Mouse (Mus musculus): ENCODE measurements around the gene Acvr2a. TPM values are rescaled to one million over a fixed set of nuclear protein-coding genes. Genes with fewer than 3 reads are reported as not detected.

The Acvr2a gene
- polyA plus RNA-seq (2015; fragmentation: Nextera tagmentation; extraction: Ambion mirVana) = 2.3 and 2.7 TPM in 2 replicates

DNA sequence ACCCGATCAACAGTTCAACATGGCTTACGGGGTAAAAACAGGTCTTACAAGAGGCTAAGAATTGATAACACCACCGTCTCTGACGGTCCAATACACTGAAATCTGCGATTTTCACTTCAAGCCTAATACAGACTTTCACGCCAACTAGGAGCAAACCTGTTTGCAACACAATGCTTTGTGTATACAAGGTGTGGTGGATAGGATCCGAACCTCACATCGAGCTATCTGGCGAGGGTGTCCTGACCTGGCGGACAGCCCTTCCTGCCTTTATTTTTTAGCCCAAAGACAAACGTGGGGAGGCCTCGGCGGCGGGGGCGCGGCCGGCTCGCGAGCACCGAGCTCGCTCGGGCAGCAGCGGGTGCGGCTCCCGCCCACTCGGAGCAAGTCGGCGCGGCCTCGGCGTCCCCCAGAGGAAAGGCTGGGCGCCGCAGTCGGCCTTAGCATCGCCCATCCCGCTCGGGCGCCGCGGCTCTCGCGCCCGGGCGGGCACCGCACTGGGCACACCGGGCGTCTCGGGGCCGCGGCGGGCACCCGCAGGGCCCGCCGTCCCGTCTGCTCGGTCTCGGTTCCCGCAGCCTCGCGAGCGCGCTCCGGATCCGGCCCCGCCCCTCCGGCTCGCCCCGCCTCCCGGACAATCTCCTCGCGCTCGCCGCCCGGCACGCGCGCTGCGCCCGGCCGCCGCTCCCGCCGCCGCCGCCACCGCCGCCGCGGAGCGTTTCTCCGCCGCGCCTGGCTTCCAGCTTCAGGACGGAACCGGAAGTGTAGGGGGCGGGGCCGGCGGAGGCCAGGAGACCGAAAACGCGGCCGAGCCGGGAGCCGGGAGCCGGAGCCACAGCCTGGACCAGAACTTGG is at the start of gene Acvr2a:
Gene Acvr2a, plus strand, starts transcription at position 739 of the 852 bp plus-strand sequence.
- Histone ChIP-seq H3K36me3 (ENCODE audit: control insufficient read depth, insufficient read depth) (no peaks in the 10 kb centered on the region), H3K27ac (ENCODE audit: low read length) (peak within 1 kb of the TSS; percentile 83), H3K4me1 (ENCODE audit: control insufficient read depth, low read depth, low read length) (no peaks in the 10 kb centered on the region; the same call in 1 of the 2 replicates), H3K27me3 (ENCODE audit: control insufficient read depth, insufficient read depth, low read depth, low read length) (peaks cover 37% of the 10 kb centered on the region), H3K4me2 (ENCODE audit: low read depth, low read length) (peak within 1 kb of the TSS; percentile 77), H3K9ac (ENCODE audit: low read depth, low read length) (peak within 1 kb of the TSS; percentile 65), H3K4me3 (ENCODE audit: low read depth, low read length) (peak within 1 kb of the TSS; percentile 75), H3K9me3 (replicated peaks; ENCODE audit: control insufficient read depth, low read length) (no peaks in the 10 kb centered on the region)
- under 1% methylated on average over 67 of the region's 105 CpGs for WGBS (ENCODE audit: insufficient replicate concordance)
- peak; percentile 83 for ATAC-seq (ENCODE audit: low read depth)

DNA sequence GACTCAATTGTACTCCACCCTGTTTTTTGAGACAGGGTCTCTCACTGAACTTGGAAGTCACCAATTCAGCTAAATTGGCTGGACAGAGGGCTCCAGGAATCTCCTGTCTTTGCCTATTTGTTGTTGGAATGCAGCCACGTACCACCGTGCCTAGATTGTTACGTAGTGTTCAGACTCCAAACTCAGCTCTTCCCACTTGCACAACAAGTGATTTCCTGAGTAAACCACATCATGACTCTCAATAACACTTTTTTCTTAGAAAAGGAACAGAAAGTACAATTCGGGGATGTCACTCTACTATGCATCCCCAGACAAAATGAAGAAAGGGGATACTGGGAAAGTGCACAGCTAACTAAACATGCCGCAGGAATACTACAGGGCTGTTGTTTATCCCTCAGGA is 47.4 kb upstream of the Acvr2a start:
- H3K4me1 ChIP-seq (ENCODE audit: control insufficient read depth, low read depth, low read length) = no peaks in the 10 kb centered on the region
- H3K9me3 ChIP-seq (replicated peaks; ENCODE audit: control insufficient read depth, low read length) = no peaks in the 10 kb centered on the region
- H3K4me2 ChIP-seq (ENCODE audit: low read depth, low read length) = no peak overlapping the region
- no peak overlapping the region for H3K4me3 ChIP-seq (ENCODE audit: low read depth, low read length)
- H3K9ac ChIP-seq (ENCODE audit: low read depth, low read length) = no peak overlapping the region
- WGBS (ENCODE audit: insufficient replicate concordance) = 52% methylated on average over 5 of the region's 5 CpGs
- no peaks in the 10 kb centered on the region for H3K27me3 ChIP-seq (ENCODE audit: control insufficient read depth, insufficient read depth, low read depth, low read length)
- H3K27ac ChIP-seq (ENCODE audit: low read length) = no peak overlapping the region
- ATAC-seq (ENCODE audit: low read depth) = no peak
- no peaks in the 10 kb centered on the region for H3K36me3 ChIP-seq (ENCODE audit: control insufficient read depth, insufficient read depth)

DNA sequence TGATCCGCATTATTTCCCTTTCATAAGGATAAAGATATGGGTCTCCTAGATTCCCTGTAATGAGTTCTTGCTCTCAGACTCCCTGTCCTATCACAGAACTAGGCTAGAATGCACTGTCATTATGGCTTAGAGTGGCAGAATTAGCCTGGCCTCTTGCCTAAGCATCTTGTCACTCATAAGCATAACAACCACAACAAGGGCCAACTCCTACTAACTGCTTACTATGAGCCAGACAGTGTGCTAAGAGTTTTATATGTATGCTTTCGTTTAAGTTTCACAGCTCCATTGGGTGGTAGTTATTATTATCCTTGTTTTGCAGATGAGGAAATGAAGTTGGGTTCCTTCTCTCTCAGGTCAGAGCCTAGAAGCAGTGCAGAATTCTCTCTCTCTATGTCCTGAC is 46.1 kb upstream of the Acvr2a start:
- H3K27ac ChIP-seq (ENCODE audit: low read length) = no peak overlapping the region
- H3K36me3 ChIP-seq (ENCODE audit: control insufficient read depth, insufficient read depth) = no peaks in the 10 kb centered on the region
- no peaks in the 10 kb centered on the region for H3K4me1 ChIP-seq (ENCODE audit: control insufficient read depth, low read depth, low read length)
- no peaks in the 10 kb centered on the region for H3K27me3 ChIP-seq (ENCODE audit: control insufficient read depth, insufficient read depth, low read depth, low read length)
- no peak overlapping the region for H3K4me2 ChIP-seq (ENCODE audit: low read depth, low read length)
- 61% methylated on average over 2 of the region's 2 CpGs for WGBS (ENCODE audit: insufficient replicate concordance)
- H3K4me3 ChIP-seq (ENCODE audit: low read depth, low read length) = no peak overlapping the region
- no peaks in the 10 kb centered on the region for H3K9me3 ChIP-seq (replicated peaks; ENCODE audit: control insufficient read depth, low read length)
- ATAC-seq (ENCODE audit: low read depth) = no peak
- no peak overlapping the region for H3K9ac ChIP-seq (ENCODE audit: low read depth, low read length)

DNA sequence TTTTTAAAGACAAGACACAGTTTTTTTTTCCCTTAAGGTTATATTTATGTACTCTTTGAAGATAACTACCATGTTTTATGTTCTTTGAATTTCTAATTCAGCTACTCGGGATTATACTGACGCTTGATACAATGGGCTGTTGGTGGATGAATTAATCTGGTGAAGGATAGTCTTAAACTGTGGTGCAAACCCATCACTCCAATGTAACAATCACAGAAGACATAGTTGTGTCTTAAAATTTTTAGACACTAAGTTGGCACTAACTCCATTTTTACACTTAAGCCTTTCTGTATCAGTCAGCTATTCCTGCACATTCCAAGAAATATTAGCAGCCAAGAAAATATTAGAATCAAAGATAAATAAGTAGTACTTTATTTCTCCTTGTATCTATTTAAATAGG is 45.7 kb upstream of the Acvr2a start:
- Histone ChIP-seq H3K9me3 (replicated peaks; ENCODE audit: control insufficient read depth, low read length) (no peaks in the 10 kb centered on the region), H3K27me3 (ENCODE audit: control insufficient read depth, insufficient read depth, low read depth, low read length) (no peaks in the 10 kb centered on the region), H3K9ac (ENCODE audit: low read depth, low read length) (no peak overlapping the region), H3K4me3 (ENCODE audit: low read depth, low read length) (no peak overlapping the region), H3K36me3 (ENCODE audit: control insufficient read depth, insufficient read depth) (no peaks in the 10 kb centered on the region), H3K27ac (ENCODE audit: low read length) (no peak overlapping the region), H3K4me1 (ENCODE audit: control insufficient read depth, low read depth, low read length) (no peaks in the 10 kb centered on the region), H3K4me2 (ENCODE audit: low read depth, low read length) (no peak overlapping the region)
- 70% methylated on average over 2 of the region's 2 CpGs for WGBS (ENCODE audit: insufficient replicate concordance)
- ATAC-seq (ENCODE audit: low read depth) = no peak

DNA sequence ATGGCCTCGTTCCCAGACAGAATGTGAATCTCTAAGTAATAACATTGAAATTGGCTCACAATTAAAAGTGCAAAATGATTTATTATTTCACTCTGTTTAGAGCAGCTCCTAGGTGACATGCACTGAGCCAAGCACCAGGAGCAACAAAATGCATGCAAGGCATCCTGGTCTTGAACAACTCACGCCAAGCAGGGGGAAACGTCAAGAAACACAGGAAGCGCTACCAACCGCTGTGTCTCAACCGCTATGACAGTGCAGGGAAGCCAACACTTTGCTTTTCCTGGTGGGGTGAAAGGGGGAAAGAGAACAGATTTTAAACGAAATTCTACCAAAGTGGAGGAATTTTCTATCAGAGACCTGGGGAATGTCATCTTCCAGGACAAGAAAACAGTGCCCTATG is 43.8 kb upstream of the Acvr2a start:
- no peaks in the 10 kb centered on the region for H3K36me3 ChIP-seq (ENCODE audit: control insufficient read depth, insufficient read depth)
- WGBS (ENCODE audit: insufficient replicate concordance) = 53% methylated on average over 7 of the region's 7 CpGs
- no peak overlapping the region for H3K4me2 ChIP-seq (ENCODE audit: low read depth, low read length)
- H3K4me1 ChIP-seq (ENCODE audit: control insufficient read depth, low read depth, low read length) = no peaks in the 10 kb centered on the region
- H3K27ac ChIP-seq (ENCODE audit: low read length) = no peak overlapping the region
- no peak overlapping the region for H3K9ac ChIP-seq (ENCODE audit: low read depth, low read length)
- ATAC-seq (ENCODE audit: low read depth) = no peak
- H3K9me3 ChIP-seq (replicated peaks; ENCODE audit: control insufficient read depth, low read length) = no peaks in the 10 kb centered on the region
- H3K27me3 ChIP-seq (ENCODE audit: control insufficient read depth, insufficient read depth, low read depth, low read length) = no peaks in the 10 kb centered on the region
- no peak overlapping the region for H3K4me3 ChIP-seq (ENCODE audit: low read depth, low read length)

DNA sequence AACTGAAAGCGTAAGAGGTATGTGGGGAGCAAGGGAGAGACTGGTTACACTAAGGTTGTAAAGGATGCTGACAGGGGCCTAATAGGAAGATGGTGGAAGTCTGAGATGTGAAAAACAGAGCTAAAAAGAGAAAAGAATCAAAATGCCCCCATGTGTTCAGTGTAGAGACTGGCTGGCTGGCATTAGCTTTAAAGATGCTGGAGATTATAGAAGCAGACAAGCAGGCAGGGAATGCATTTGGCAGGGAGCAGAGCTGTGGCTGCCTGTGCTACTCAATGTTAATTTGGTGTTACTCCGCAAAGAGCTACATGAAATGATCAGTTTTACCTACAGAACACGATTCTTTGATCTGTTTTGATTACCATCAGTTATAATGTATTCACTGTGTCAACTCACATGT is 43.3 kb upstream of the Acvr2a start:
- Histone ChIP-seq H3K4me2 (ENCODE audit: low read depth, low read length) (no peak overlapping the region), H3K4me1 (ENCODE audit: control insufficient read depth, low read depth, low read length) (no peaks in the 10 kb centered on the region), H3K27me3 (ENCODE audit: control insufficient read depth, insufficient read depth, low read depth, low read length) (no peaks in the 10 kb centered on the region), H3K9me3 (replicated peaks; ENCODE audit: control insufficient read depth, low read length) (no peaks in the 10 kb centered on the region), H3K9ac (ENCODE audit: low read depth, low read length) (no peak overlapping the region), H3K27ac (ENCODE audit: low read length) (no peak overlapping the region), H3K4me3 (ENCODE audit: low read depth, low read length) (no peak overlapping the region), H3K36me3 (ENCODE audit: control insufficient read depth, insufficient read depth) (no peaks in the 10 kb centered on the region)
- 62% methylated on average over 3 of the region's 3 CpGs for WGBS (ENCODE audit: insufficient replicate concordance)
- ATAC-seq (ENCODE audit: low read depth) = no peak

DNA sequence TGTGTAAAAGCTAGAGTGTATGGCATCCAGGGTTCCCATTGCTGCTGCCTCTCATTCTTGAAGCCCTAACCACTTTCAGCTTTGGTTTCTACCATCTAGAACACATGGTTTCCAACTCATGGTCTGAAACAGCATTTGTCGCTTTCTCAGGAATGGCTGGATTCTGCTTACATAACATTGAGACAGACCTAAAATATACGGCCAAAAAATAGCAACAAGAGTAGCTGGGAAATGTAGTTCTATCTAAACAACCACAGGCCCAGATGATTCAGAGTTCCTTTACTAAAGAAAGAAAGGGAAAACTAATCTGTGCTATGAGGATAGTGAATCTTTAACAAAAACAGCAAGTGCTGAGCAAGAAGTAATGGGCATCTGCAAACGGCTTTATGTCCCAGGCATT is 38.6 kb upstream of the Acvr2a start:
- WGBS (ENCODE audit: insufficient replicate concordance) = 64% methylated on average over 3 of the region's 3 CpGs
- Histone ChIP-seq H3K27me3 (ENCODE audit: control insufficient read depth, insufficient read depth, low read depth, low read length) (no peaks in the 10 kb centered on the region), H3K9me3 (replicated peaks; ENCODE audit: control insufficient read depth, low read length) (no peaks in the 10 kb centered on the region), H3K27ac (ENCODE audit: low read length) (no peak overlapping the region), H3K4me3 (ENCODE audit: low read depth, low read length) (no peak overlapping the region), H3K36me3 (ENCODE audit: control insufficient read depth, insufficient read depth) (no peaks in the 10 kb centered on the region), H3K9ac (ENCODE audit: low read depth, low read length) (no peak overlapping the region), H3K4me2 (ENCODE audit: low read depth, low read length) (no peak overlapping the region), H3K4me1 (ENCODE audit: control insufficient read depth, low read depth, low read length) (no peaks in the 10 kb centered on the region)
- ATAC-seq (ENCODE audit: low read depth) = no peak

DNA sequence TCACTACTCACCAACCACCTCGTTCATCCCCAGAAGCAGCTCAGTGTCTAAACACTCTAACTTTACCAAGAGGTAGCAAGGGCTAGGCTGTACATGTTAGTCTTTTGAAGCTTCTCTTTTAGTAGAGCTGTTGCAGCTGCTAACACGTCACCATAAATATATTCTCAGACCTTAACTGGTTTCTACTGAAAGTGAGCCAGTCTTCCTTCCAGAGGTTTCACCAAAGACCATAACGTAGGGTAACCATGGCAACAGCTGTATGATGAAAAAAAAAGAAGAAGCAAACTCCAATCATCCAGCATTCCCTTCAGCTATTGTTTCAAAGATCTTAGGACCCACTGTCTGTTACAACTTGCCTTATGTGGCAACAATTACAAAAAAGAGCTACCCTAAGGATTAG is 25.0 kb upstream of the Acvr2a start:
- no peaks in the 10 kb centered on the region for H3K27me3 ChIP-seq (ENCODE audit: control insufficient read depth, insufficient read depth, low read depth, low read length)
- H3K4me2 ChIP-seq (ENCODE audit: low read depth, low read length) = no peak overlapping the region
- ATAC-seq (ENCODE audit: low read depth) = no peak
- H3K27ac ChIP-seq (ENCODE audit: low read length) = no peak overlapping the region
- H3K9ac ChIP-seq (ENCODE audit: low read depth, low read length) = no peak overlapping the region
- no peaks in the 10 kb centered on the region for H3K4me1 ChIP-seq (ENCODE audit: control insufficient read depth, low read depth, low read length)
- 50% methylated on average over 3 of the region's 3 CpGs for WGBS (ENCODE audit: insufficient replicate concordance)
- no peak overlapping the region for H3K4me3 ChIP-seq (ENCODE audit: low read depth, low read length)
- no peaks in the 10 kb centered on the region for H3K36me3 ChIP-seq (ENCODE audit: control insufficient read depth, insufficient read depth)
- H3K9me3 ChIP-seq (replicated peaks; ENCODE audit: control insufficient read depth, low read length) = no peaks in the 10 kb centered on the region

DNA sequence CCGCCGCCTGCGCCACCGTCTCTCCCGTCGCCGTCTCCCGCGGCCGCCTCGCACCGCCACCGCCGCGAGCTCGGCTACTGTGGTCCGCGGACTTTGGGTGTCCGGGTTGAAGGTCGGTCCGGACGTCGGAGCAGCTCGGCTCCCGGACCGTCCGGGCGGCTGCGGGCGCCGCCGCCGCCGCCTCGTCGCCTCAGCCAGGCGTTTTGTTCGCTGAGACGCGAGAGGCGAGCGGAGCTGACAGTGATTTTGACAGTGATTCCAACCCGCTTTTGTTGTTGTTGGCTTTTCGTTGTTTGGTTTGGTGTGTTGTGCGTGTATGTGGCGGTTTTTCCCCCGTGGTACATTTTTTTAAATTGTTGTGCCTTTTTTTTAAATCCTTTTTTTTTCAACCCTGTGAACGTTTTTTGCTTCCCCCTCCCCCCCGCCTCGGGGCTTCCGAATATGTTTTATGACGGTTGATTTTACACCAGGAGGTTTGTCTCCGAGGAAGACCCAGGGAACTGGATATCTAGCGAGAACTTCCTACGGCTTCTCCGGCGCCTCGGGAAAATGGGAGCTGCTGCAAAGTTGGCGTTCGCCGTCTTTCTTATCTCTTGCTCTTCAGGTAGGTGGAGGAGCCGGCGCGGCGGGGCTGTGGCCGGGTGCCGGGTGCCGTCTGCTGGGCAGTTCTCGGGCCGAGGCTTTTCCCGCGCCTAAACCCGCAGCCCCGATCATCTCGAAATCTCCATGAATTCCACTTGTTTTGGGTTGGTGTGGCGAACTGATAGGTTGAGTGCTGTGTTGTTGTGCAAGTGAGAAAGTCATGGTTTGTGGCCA is 522 bp downstream of the Acvr2a start:
- peak overlapping the region; percentile 83 for H3K27ac ChIP-seq (ENCODE audit: low read length)
- H3K4me3 ChIP-seq (ENCODE audit: low read depth, low read length) = peak overlapping the region; percentile 75
- ATAC-seq (ENCODE audit: low read depth) = peak; percentile 57
- H3K27me3 ChIP-seq (ENCODE audit: control insufficient read depth, insufficient read depth, low read depth, low read length) = peaks cover 37% of the 10 kb centered on the region
- H3K36me3 ChIP-seq (ENCODE audit: control insufficient read depth, insufficient read depth) = no peaks in the 10 kb centered on the region
- peak overlapping the region; percentile 65 for H3K9ac ChIP-seq (ENCODE audit: low read depth, low read length)
- no peaks in the 10 kb centered on the region for H3K9me3 ChIP-seq (replicated peaks; ENCODE audit: control insufficient read depth, low read length)
- H3K4me2 ChIP-seq (ENCODE audit: low read depth, low read length) = peak overlapping the region; percentile 77
- H3K4me1 ChIP-seq (ENCODE audit: control insufficient read depth, low read depth, low read length) = no peaks in the 10 kb centered on the region; the same call in 1 of the 2 replicates
- WGBS (ENCODE audit: insufficient replicate concordance) = under 1% methylated on average over 74 of the region's 76 CpGs
